Mouse (Mus musculus) common myeloid progenitor, adult 5-6 weeks (primary cell): ENCODE measurements around the gene Katnal1. TPM values are rescaled to one million over a fixed set of nuclear protein-coding genes. Genes with fewer than 3 reads are reported as not detected.

Experiments used
- ATAC-seq: replicated peaks from 2 replicates; pipeline ENCODE4 v1.8.0; 2016; ENCODE audit warnings: low read depth, mild to moderate bottlenecking, moderate TSS enrichment, inconsistent platforms; ENCODE audit not compliant: poor library complexity, severe bottlenecking
- total RNA-seq: library from RNA; stranded (forward); fragments of 200-1000, 187-1606 nt; gene quantifications from 2 replicates; pipeline ENCODE4 v1.2.3, GENCODE M21; 2017

Gene Katnal1
- total RNA-seq: 9.1 and 10.6 TPM in 2 replicates

- no peak for ATAC-seq
Measured at GRCm38 (mm10) chr5:148929116-148929449, at the start of gene Katnal1. Gene Katnal1, minus strand, starts transcription at chr5:148929320.

DNA sequence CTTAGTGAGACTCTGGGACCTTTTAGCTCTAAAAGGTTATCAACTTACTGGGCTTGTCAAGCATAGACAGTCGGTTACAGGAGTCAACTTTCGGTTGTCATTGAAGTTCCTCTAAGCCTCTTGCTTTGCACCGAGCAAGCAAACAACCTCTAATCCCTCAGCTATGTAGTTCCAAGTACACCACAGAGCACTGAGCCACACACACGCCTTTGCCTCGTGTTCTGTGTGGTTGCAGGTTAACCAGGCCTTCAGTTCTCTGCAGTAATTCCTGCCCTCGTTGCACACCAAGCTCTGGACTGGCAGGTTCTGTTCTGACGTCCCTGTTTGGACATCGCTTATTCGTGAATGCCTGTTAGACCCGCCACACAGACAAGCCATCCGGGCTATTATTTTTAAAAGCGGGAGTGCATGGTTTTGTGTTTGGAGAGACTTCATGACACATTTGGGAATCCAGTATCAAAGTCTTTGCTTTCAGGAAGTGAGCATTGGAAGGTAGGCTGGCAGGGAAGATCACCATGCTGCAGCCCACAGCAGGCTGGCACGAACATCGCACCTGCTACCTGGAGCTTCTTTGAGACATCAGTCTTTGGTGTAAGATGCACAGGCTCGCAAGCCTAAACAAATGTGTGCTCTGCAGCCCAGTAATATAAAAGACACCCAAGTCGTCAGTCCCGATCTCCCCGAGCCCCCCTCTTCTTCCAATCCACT, 49.5 kb upstream of the Katnal1 start:
- peak; percentile 27 for ATAC-seq

- ATAC-seq: peak; percentile 45
Measured at GRCm38 (mm10) chr5:148977698-148978457, 48.8 kb upstream of the Katnal1 start.

DNA sequence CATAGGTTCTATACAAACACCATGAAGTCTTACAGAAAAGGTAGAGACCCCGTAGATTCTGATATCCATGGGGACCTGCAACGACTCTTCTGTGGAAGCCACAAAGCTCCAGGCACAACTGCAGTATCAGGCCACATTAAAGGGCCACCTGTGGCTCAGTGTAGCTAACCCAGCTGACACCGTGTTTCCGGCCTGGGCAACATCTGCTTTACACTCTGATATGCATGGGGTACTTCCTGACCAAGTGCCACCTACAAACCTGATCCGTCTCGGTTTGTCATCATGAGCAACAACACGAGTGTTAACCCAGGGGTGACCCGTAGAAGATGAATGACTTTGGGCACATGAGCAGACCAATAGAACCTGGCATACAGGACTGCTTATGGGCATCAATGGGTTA, 47.8 kb upstream of the Katnal1 start:
- no peak for ATAC-seq

GRCm38 (mm10) chr5:148975035-148975434, 45.9 kb upstream of the Katnal1 start:
- ATAC-seq: no peak

DNA sequence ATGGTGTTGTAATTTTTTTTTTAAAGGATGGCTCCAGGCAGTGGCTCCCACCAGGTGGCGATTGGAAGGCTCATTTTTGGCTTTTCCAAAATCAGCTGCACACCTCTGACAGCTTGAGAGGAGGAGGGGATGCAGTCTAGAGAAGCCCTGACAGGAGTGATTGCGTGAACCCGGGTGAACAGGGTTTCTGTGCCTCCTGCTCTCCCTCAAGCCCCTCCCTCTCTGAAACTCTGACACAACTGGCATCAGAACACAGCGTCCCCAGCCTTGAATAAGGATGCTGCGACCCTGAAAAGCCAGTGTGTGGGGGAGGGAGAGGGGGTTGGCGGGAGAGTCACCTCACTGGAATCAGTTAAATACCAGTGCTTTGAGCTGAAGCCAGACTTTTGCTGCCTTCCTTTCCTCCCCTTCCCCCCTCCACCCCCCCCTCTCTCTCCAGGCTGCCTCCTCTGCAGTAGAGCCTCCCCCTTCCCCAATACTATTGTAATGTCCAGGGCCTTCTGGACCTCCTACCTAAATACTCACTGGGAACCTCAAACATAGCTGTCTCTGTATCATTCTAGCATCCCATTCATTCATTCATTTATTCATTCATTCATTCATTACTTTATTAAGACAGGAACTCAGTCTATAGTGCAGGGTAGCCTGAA, 44.0 kb upstream of the Katnal1 start:
- ATAC-seq: no peak

- no peak for ATAC-seq
Measured at GRCm38 (mm10) chr5:148972167-148972566, 43.0 kb upstream of the Katnal1 start.

- ATAC-seq: 0 out of 2 replicates have a peak, but pooled peaks have one; percentile 12
Measured at GRCm38 (mm10) chr5:148969648-148970047, 40.5 kb upstream of the Katnal1 start.

GRCm38 (mm10) chr5:148968958-148969576, 39.9 kb upstream of the Katnal1 start:
- no peak for ATAC-seq

DNA sequence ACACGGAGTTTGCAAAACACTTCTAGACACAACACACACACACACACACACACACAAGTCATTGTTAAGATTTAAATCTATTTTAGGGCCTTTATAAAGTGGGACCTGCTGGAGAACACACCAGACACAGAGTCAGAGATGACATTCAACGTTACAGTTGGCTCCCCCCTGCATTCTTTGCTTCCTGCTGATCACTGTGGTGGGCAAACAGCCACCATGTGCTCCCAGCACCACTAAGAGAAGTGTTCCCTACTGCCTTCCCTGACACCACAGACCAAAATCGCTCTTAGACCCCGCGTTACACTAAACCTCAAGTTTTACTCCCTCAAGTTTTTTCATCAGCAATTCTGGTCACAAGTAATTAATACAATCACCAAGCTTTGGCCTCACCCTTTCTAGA, 39.1 kb upstream of the Katnal1 start:
- peak; percentile 26 for ATAC-seq

- no peak for ATAC-seq
Measured at GRCm38 (mm10) chr5:148966395-148966794, 37.3 kb upstream of the Katnal1 start.

GRCm38 (mm10) chr5:148965691-148966333, 36.7 kb upstream of the Katnal1 start:
- ATAC-seq: peak; percentile 79

- ATAC-seq: no peak
Measured at GRCm38 (mm10) chr5:148965089-148965591, 36.0 kb upstream of the Katnal1 start.

DNA sequence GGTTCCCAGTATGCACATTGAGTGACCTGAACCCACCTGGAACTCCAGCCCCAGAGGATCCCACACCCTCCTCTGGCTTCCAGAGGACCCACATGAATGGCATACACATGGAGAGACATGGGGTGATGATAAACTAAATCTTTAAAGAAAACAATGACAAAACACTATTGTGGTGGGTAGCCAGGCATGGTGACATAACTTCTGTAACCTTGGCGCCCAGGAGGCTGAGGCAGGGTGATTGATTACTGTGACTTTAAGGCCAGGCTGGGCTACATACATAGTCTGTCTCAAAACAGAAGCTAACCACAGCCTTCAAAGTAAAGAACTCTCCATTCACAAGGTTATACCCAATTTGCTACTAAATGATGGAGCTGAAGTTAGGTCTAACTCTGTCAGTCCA, 35.1 kb upstream of the Katnal1 start:
- ATAC-seq: no peak

DNA sequence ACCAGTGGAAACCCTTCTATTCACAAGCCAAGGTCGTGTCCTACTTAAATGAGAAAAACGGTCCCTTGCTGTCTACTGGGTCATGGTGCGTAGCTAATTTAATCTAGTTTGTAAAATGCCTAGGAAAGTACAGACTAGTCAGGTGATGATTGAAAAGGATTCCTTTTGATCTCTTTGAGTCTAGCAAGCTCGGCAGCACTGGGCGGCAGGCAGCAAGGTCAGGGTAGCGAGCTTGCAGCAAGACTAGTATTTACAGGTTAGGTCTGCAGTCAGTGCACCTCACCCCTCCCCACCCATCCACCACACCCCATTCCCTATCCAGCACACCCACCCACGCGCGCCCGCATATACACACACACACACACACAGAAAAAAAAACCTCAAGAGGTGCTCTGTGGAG, 31.1 kb upstream of the Katnal1 start:
- no peak for ATAC-seq

DNA sequence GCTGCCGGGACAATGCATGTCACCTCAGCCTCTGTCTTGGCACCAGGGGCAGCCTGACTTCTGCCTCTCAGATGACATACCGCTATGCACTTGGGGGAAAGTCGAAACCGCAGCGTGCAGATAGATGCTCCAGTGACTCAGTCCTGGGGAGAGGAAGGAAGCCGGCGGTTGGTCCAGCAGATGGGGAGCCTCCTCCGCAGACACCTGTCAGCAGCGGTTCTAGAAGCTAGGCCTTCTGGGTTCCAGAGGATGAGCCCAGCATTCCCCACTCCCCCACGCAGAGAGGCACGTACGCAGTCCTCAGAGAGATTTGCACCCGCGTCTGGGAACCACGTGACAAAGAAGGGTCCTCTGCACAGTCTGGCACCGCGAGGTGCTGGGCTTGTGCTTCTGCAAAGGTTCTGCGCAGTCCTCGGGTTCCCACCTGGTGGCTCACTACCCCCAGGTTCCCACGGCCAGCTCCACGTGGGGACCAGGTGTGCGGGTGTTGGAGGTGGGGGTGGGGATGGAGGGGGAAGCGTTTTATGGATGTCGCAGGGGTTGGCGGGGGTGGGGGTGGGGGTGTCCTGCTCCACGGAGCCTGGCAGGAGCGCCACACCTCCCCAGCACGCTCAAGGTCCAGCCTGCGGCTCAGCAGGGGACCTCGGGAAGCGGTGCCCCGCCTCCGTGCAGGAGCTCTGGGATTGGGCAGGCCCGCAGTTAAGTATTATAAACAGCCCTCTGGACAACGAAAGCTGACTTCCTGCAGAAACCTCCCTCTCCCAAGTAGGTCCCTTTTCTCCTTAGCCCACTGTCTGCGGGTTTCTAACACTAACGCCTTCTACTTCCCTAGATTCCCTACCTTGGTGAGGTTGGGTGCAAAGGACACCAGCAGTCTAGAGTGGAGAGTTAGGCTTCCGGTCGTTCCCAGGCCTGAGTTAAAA, 30.2 kb upstream of the Katnal1 start:
- ATAC-seq: peak; percentile 80

GRCm38 (mm10) chr5:148958355-148958754, 29.2 kb upstream of the Katnal1 start:
- ATAC-seq: no peak

DNA sequence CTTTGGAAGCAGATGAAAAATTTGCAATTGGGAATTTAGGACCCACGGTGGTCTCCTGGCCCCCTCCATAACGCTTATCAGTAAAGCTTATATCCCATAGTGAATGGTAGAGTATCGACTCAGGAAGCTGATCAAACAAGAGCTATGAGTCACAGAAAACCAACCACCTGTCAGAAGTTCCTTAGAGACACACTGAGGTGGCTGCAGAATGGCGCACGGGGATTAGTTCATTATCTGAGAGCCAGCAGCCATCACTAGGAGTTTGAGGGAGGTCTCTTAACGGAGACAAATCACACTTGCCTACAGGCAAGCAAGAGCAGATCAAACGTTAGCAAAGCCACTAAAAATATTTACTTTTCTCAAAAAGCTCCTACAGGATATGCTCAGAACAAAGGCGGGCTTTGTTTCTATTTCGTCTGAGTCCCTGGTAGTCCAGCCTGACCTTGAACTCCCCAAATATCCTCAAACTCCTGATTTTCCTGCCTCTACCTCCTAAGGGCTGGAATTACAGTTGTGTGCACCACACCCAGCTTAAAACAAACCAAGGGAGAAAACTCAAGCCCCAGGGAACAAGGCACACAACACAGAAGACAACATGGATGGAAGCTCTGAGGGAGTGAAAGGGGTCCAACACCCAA, 27.9 kb upstream of the Katnal1 start:
- ATAC-seq: no peak

GRCm38 (mm10) chr5:148956091-148956490, 27.0 kb upstream of the Katnal1 start:
- ATAC-seq: no peak
